Mouse (Mus musculus): ENCODE results near the gene Grasp.

GRCm38 (mm10) chr15:101241236-101241635, 17.2 kb downstream of the Grasp start:
- no peak for TF ChIP-seq MAX (IDR thresholded peaks at IDR 0.05)
- TF ChIP-seq CTCF (IDR thresholded peaks at IDR 0.05; ENCODE audit: control insufficient read depth, insufficient read depth, insufficient read length), result no peak
